Mouse (Mus musculus): ENCODE results near the gene Hapln4.

- TF ChIP-seq POLR2A (IDR thresholded peaks at IDR 0.05; ENCODE audit: low read depth, low read length) (peak; percentile 57; the same call in 1 of the 2 replicates), CTCF (IDR thresholded peaks at IDR 0.05; ENCODE audit: extremely low read depth, insufficient read length, insufficient replicate concordance, low read depth, low read length) (no peak)
These were observed 56.0 kb downstream of the Hapln4 start, which contains the start of the genes Rfxank, Borcs8 and Mef2b for GRCm38 (mm10) chr8:70139026-70139857.

All from small intestine, adult 2 months (tissue).